Mouse (Mus musculus) CD8-positive naive resting alpha-beta T cell, adult 2 months (primary cell): ENCODE data around the gene Rfc1.

ENCODE experiments used
- DNase-seq, 2 experiments: peaks; one replicate each; pipeline ENCODE4 v3.0.0; 2022; ENCODE audit warnings: low read depth in 2 of 2, low spot score in 2 of 2

Rfc1 gene

GRCm38 (mm10) chr5:65335298-65336074, at the start of gene Rfc1:
Rfc1 (minus strand) TSS chr5:65335670.
- DNase-seq, result peak; percentile 76 to 77

GRCm38 (mm10) chr5:65374746-65375145, 39.3 kb upstream of the Rfc1 start:
- DNase-seq, result no peak

GRCm38 (mm10) chr5:65371551-65371950, 36.1 kb upstream of the Rfc1 start:
- no peak for DNase-seq

- no peak for DNase-seq
These were observed 32.4 kb upstream of the Rfc1 start for GRCm38 (mm10) chr5:65367837-65368236.

GRCm38 (mm10) chr5:65357771-65358170, 22.3 kb upstream of the Rfc1 start:
- no peak for DNase-seq

GRCm38 (mm10) chr5:65356851-65357250, 21.4 kb upstream of the Rfc1 start:
- DNase-seq, result no peak

- DNase-seq, result no peak
These were observed 19.5 kb upstream of the Rfc1 start for GRCm38 (mm10) chr5:65354985-65355384.

GRCm38 (mm10) chr5:65354097-65354496, 18.6 kb upstream of the Rfc1 start:
- no peak for DNase-seq

- DNase-seq, result no peak
These were observed 15.0 kb upstream of the Rfc1 start for GRCm38 (mm10) chr5:65350508-65350907.

- no peak for DNase-seq
These were observed 12.7 kb upstream of the Rfc1 start, which contains the start of gene Klb for GRCm38 (mm10) chr5:65348168-65348567. Klb (plus strand) TSS chr5:65348314.

GRCm38 (mm10) chr5:65340167-65340566, 4.7 kb upstream of the Rfc1 start:
- no peak for DNase-seq

- DNase-seq, result no peak
These were observed 2.9 kb upstream of the Rfc1 start for GRCm38 (mm10) chr5:65338394-65338793.

- DNase-seq, result no peak
These were observed 545 bp upstream of the Rfc1 start for GRCm38 (mm10) chr5:65336075-65336355.

GRCm38 (mm10) chr5:65334788-65335187, 682 bp downstream of the Rfc1 start:
- DNase-seq, result no peak

- no peak for DNase-seq
These were observed 5.5 kb downstream of the Rfc1 start for GRCm38 (mm10) chr5:65329971-65330370.

GRCm38 (mm10) chr5:65326212-65326611, 9.3 kb downstream of the Rfc1 start:
- peak in 1 of 2 experiments; percentile 37 for DNase-seq

- no peak for DNase-seq
These were observed 10.6 kb downstream of the Rfc1 start for GRCm38 (mm10) chr5:65324758-65325355.

GRCm38 (mm10) chr5:65324271-65324670, 11.2 kb downstream of the Rfc1 start:
- DNase-seq, result no peak

GRCm38 (mm10) chr5:65322165-65322564, 13.3 kb downstream of the Rfc1 start:
- DNase-seq, result peak; percentile 8 to 18

GRCm38 (mm10) chr5:65319176-65319575, 16.3 kb downstream of the Rfc1 start:
- no peak for DNase-seq

GRCm38 (mm10) chr5:65308866-65309265, 26.6 kb downstream of the Rfc1 start:
- no peak for DNase-seq

GRCm38 (mm10) chr5:65308208-65308607, 27.3 kb downstream of the Rfc1 start:
- DNase-seq, result no peak

- no peak for DNase-seq
These were observed 30.0 kb downstream of the Rfc1 start for GRCm38 (mm10) chr5:65305516-65305915.
